Mouse (Mus musculus) heart, embryonic 14.5 days (tissue): ENCODE results near the gene Lbp. TPM values are rescaled to one million over a fixed set of nuclear protein-coding genes. Genes with fewer than 3 reads are reported as not detected.

Experiments used
- ATAC-seq: fragments of 200-750 bp; cut with Nextera tagmentation; 2 replicates; pipeline ENCODE4 v1.8.0; 2017; ENCODE audit warnings: low read depth, moderate TSS enrichment; ENCODE audit not compliant: insufficient number of reproducible peaks, insufficient read depth, low FRiP score
- H3K27ac ChIP-seq, 2 experiments: fragments of 200-500 bp in 1 of 2; fragments of 300-500 bp in 1 of 2; sonication (generic) in 1 of 2; replicated peaks in 1 of 2; 2 replicates each; pipeline ENCODE4 v1.5.1; 2012 to 2014; ENCODE audit warnings: low read depth in 2 of 2, low read length in 2 of 2, control low read depth in 1 of 2, mild to moderate bottlenecking in 1 of 2, mixed read lengths in 1 of 2; ENCODE audit not compliant: control insufficient read depth in 1 of 2, insufficient read depth in 1 of 2
- H3K27me3 ChIP-seq: fragments of 300-500 bp; sonication (generic); 2 replicates; pipeline ENCODE4 v1.6.1; 2014; ENCODE audit warnings: mild to moderate bottlenecking, low read length, control low read depth; ENCODE audit not compliant: control insufficient read depth, insufficient read depth
- H3K36me3 ChIP-seq: fragments of 300-500 bp; sonication (generic); 2 replicates; pipeline ENCODE4 v1.6.1; 2014; ENCODE audit warnings: mild to moderate bottlenecking, control low read depth, low read length, mixed read lengths; ENCODE audit not compliant: control insufficient read depth, insufficient read depth
- H3K4me1 ChIP-seq, 2 experiments: fragments of 200-500 bp in 1 of 2; fragments of 300-500 bp in 1 of 2; sonication (generic) in 1 of 2; 2 replicates each; pipeline ENCODE4 v1.6.1; 2012 to 2014; ENCODE audit warnings: low read length in 2 of 2, control low read depth in 1 of 2, mixed read lengths in 1 of 2; ENCODE audit not compliant: control insufficient read depth in 2 of 2, insufficient read depth in 2 of 2
- H3K4me2 ChIP-seq: fragments of 300-500 bp; sonication (generic); 2 replicates; pipeline ENCODE4 v1.6.1; 2014; ENCODE audit warnings: mild to moderate bottlenecking, low read length
- H3K4me3 ChIP-seq, 2 experiments: fragments of 200-500 bp in 1 of 2; fragments of 300-500 bp in 1 of 2; sonication (generic) in 1 of 2; 2 replicates each; pipeline ENCODE4 v1.5.1; 2012 to 2014; ENCODE audit warnings: low read length in 2 of 2, mild to moderate bottlenecking in 2 of 2, control low read depth in 1 of 2, low read depth in 1 of 2, moderate library complexity in 1 of 2; ENCODE audit not compliant: control insufficient read depth in 1 of 2, insufficient read depth in 1 of 2
- H3K9ac ChIP-seq: fragments of 300-500 bp; sonication (generic); 2 replicates; pipeline ENCODE4 v1.6.1; 2014; ENCODE audit warnings: mild to moderate bottlenecking, low read length
- H3K9me3 ChIP-seq: fragments of 300-500 bp; sonication (generic); 2 replicates; pipeline ENCODE4 v1.6.1; 2016; ENCODE audit warnings: low read length, control low read depth; ENCODE audit not compliant: control insufficient read depth
- WGBS: fragments of 180-500 bp; shearing (Covaris S2); extraction: QIAGEN DNeasy Blood & Tissue Kit; methylation state at CpG from one replicate; pipeline ENCODE4 v1.1.7; 2014; 5-methylcytosine and 5-hydroxymethylcytosine counted together
- polyA plus RNA-seq: library from polyadenylated mRNA; unstranded; fragments of >200 nt; fragmentation: Nextera tagmentation; extraction: Ambion mirVana; gene quantifications from 2 replicates; pipeline ENCODE4 v1.2.1, GENCODE M21; 2014

Lbp gene
- polyA plus RNA-seq, 1 experiment from 2014 or later = 18.0 TPM

GRCm38 (mm10) chr2:158373061-158373460, 66.8 kb downstream of the Lbp start:
- Histone ChIP-seq H3K9ac (no peak overlapping the region), H3K27me3 (peaks cover 33% of the 10 kb centered on the region), H3K4me1 (peaks cover 0 to 3% of the 10 kb centered on the region in 2 experiments; a peak in 1 of 4 replicates), H3K27ac (no peak overlapping the region), H3K4me2 (no peak overlapping the region), H3K36me3 (no peaks in the 10 kb centered on the region), H3K4me3 (no peak overlapping the region), H3K9me3 (no peaks in the 10 kb centered on the region)
- WGBS = 45% methylated on average over 5 of the region's 5 CpGs
- ATAC-seq = no peak

- H3K9me3 ChIP-seq = no peaks in the 10 kb centered on the region
- ATAC-seq = peak; percentile 25; the same call in 1 of the 2 replicates
- H3K4me2 ChIP-seq = no peak overlapping the region
- H3K4me1 ChIP-seq = peaks cover 0 to 3% of the 10 kb centered on the region in 2 experiments; a peak in 1 of 4 replicates
- H3K9ac ChIP-seq = no peak overlapping the region
- H3K36me3 ChIP-seq = no peaks in the 10 kb centered on the region
- no peak overlapping the region for H3K4me3 ChIP-seq
- H3K27ac ChIP-seq = no peak overlapping the region
- 65% methylated on average over 7 of the region's 7 CpGs for WGBS
- H3K27me3 ChIP-seq = peaks cover 33% of the 10 kb centered on the region
These were observed 67.2 kb downstream of the Lbp start for GRCm38 (mm10) chr2:158373516-158373915.

GRCm38 (mm10) chr2:158375443-158376122, 69.3 kb downstream of the Lbp start, which contains the start of gene Snhg11:
Gene Snhg11 (plus strand): TSS chr2:158375638.
- Histone ChIP-seq H3K4me2 (peak within 1 kb of the TSS; percentile 55), H3K27me3 (peaks cover 33% of the 10 kb centered on the region), H3K4me1 (peaks cover 0 to 3% of the 10 kb centered on the region in 2 experiments; a peak in 1 of 4 replicates), H3K4me3 (peak within 1 kb of the TSS; percentile 16 to 17), H3K9me3 (no peaks in the 10 kb centered on the region), H3K9ac (0 out of 2 replicates have a peak within 1 kb of the TSS, but pooled peaks have one; percentile 1), H3K36me3 (no peaks in the 10 kb centered on the region), H3K27ac (no peak within 1 kb of the TSS)
- ATAC-seq = no peak
- WGBS = 2% methylated on average over 36 of the region's 36 CpGs

- H3K36me3 ChIP-seq = no peaks in the 10 kb centered on the region
- peaks cover 0 to 3% of the 10 kb centered on the region in 2 experiments; a peak in 1 of 4 replicates for H3K4me1 ChIP-seq
- no peak overlapping the region for H3K9ac ChIP-seq
- no peak overlapping the region for H3K4me2 ChIP-seq
- no peaks in the 10 kb centered on the region for H3K9me3 ChIP-seq
- ATAC-seq = no peak
- WGBS = 28% methylated on average over 12 of the region's 12 CpGs
- peaks cover 33% of the 10 kb centered on the region for H3K27me3 ChIP-seq
- no peak overlapping the region for H3K27ac ChIP-seq
- H3K4me3 ChIP-seq = peak overlapping the region in 1 of 2 experiments; percentile 17; a peak in 1 of 4 replicates
These were observed 69.9 kb downstream of the Lbp start for GRCm38 (mm10) chr2:158376123-158376687.

GRCm38 (mm10) chr2:158376798-158377197, 70.5 kb downstream of the Lbp start:
- ATAC-seq = no peak
- Histone ChIP-seq H3K27ac (no peak overlapping the region), H3K4me2 (no peak overlapping the region), H3K4me1 (peaks cover 0 to 3% of the 10 kb centered on the region in 2 experiments; a peak in 1 of 4 replicates), H3K27me3 (peaks cover 33% of the 10 kb centered on the region), H3K9me3 (no peaks in the 10 kb centered on the region), H3K36me3 (no peaks in the 10 kb centered on the region), H3K4me3 (no peak overlapping the region), H3K9ac (no peak overlapping the region)
- WGBS = 51% methylated on average over 7 of the region's 7 CpGs

- Histone ChIP-seq H3K36me3 (no peaks in the 10 kb centered on the region), H3K9me3 (no peaks in the 10 kb centered on the region), H3K4me3 (no peak overlapping the region), H3K9ac (no peak overlapping the region), H3K4me2 (no peak overlapping the region), H3K27me3 (peaks cover 33% of the 10 kb centered on the region), H3K4me1 (peaks cover 0 to 2% of the 10 kb centered on the region in 2 experiments; a peak in 1 of 4 replicates), H3K27ac (no peak overlapping the region)
- no peak for ATAC-seq
- 80% methylated on average over 1 of the region's 1 CpGs for WGBS
These were observed 71.5 kb downstream of the Lbp start for GRCm38 (mm10) chr2:158377811-158378210.

GRCm38 (mm10) chr2:158379354-158380078, 73.2 kb downstream of the Lbp start:
- Histone ChIP-seq H3K36me3 (no peaks in the 10 kb centered on the region), H3K27ac (no peak overlapping the region), H3K9ac (no peak overlapping the region), H3K4me3 (no peak overlapping the region), H3K27me3 (peaks cover 26% of the 10 kb centered on the region), H3K9me3 (no peaks in the 10 kb centered on the region), H3K4me1 (peaks cover 0 to 2% of the 10 kb centered on the region in 2 experiments; a peak in 1 of 4 replicates), H3K4me2 (no peak overlapping the region)
- 42% methylated on average over 13 of the region's 13 CpGs for WGBS
- no peak for ATAC-seq
